Mouse (Mus musculus) kidney, adult 8-10 months (tissue): Measurements from ENCODE around the gene Mrpl52.

Experiments used
- DNase-seq, 2 experiments: peaks; one replicate each; pipeline ENCODE4 v3.0.0; 2022

The Mrpl52 gene

DNA sequence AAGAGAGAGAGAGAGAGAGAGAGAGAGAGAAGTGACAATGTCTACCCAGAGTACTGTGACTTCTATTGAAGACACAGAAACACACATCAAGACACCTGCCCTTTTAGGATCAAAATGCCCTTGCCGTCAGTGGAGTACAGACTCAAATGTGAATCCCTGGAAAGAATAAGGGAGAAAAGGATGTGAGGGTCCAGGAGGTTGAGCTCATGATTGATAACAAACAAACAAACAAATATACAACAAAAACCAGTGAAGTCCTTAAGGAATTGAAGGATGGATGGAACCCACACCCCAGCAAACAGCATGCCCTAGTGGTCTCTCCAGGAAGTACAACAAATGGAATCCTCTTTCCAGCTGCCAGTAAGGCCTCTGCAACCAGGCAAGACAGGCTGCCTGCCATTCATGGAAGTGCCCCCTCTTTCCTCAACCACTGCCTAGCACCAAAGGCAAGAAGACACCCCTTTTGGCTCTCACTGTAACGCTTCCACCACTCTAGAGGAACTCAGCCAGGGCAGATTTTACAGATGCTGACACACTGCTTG, 14.0 kb upstream of the Mrpl52 start:
- DNase-seq = peak; percentile 64 to 69

DNA sequence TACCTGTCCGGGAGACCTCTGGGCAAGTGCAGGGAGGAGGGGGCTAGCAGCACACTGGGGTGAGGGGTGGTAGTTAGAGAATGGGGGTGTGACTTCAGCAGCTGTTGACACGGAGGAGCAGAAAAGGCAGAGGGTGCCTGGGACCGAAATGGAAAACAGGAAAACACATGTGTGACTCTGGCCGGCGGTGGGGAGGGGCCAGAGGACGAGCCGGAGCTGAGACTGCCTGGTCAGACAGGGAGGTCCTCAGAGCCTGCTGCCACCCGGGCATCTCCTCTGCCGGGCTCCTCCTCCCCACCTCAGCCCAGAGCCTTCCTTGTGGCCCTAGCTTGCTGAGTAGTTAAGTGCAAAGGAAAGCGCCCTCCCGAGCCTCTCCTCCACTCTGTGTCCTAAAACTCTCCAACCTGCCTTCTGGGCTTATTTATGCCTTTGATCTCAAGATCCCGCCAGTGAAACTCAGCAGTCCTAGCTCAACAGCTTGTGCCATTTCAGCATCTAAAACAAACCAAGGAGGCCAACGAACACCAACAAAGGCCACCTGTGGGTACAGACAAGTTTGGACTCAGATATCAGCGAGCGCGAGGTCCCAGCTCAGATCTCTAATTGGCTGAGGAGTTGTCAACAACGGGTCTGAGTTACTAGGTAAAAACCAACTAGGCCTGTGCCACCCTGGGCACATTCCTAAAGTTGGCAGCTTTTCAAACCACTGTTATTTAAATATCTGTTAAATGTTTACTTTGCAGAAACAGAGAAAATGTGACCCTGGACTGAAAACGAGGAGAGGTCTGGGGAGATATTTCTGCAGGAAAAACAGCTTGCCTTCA, 12.6 kb upstream of the Mrpl52 start:
- DNase-seq = peak; percentile 69 to 78

DNA sequence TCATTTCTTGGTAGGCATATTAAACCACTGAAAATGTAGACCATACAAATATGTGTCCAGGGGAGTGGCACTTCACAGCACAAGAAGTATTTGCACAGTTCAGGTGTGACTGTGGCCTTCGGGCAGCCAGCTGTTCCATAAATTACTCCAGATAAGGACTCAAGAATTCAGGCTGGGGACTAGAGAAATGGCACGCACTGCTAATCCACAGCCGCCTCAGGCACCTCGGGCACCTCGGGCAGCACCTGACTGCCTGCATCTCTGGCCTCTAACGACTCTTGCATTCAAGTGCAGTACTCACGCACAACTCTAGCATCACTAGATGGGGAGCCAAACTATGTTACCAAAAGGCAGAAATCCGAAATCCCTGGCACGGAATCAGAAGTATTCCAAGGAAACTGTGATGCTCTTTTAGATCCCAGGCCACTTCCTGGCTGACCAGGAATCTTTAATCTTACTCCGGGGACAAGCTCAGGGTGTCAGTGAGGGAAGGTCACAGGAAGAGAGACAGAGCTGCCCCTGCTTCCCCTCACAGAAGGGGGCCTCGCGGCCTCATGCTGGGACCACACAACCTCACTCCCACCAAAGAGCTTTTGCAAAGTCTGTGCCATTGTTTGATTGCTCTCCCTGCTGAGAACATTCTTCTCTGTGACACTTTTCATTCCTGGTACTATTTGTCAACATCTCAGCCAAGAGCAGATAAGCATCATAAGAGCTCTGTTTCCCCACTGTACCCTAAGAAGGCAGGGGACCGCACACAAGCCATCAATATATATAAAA, 11.3 kb upstream of the Mrpl52 start:
- no peak for DNase-seq

DNA sequence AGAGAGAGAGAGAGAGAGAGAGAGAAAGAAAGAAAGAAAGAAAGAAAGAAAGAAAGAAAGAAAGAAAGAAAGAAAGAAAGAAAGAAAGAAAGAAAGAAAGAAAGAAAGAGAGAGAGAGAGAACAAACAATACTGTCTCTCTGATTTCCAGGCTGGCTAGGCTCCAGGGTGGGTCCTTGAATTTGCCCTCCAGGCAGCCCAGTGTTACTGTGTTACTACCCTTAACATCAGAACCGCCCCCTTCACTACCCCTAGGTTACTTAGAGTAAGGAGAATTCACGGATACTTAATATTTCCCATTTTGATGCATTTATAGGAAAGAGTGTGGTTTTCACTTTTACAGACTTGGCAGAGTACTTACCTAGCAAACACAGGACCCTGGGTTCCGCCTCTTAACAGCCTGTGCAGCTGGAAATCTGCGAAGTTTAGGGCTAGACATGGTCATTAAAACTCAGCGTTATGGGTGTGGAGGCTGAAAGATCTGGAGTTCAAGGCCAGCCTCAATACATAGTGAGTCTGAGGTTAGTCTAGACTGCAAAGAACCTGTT, 10.4 kb upstream of the Mrpl52 start:
- no peak for DNase-seq

DNA sequence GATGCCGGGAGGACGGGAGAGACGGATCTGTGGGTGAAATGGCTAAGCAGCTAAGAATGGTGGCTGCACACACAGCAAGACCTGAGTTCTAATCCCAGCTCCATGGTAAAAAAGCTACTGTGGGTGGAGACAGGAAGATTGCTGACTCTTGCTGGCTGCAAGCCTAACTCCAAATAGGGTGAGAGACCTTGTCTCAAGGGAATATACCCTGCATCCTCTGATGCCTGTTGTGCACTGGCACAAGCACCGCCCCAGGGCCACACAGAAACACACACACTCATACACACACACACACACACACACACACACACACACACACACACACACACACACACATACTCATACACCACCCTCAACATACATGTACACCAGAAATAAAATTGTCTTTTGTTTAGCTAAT, 9.9 kb upstream of the Mrpl52 start:
- DNase-seq = no peak

DNA sequence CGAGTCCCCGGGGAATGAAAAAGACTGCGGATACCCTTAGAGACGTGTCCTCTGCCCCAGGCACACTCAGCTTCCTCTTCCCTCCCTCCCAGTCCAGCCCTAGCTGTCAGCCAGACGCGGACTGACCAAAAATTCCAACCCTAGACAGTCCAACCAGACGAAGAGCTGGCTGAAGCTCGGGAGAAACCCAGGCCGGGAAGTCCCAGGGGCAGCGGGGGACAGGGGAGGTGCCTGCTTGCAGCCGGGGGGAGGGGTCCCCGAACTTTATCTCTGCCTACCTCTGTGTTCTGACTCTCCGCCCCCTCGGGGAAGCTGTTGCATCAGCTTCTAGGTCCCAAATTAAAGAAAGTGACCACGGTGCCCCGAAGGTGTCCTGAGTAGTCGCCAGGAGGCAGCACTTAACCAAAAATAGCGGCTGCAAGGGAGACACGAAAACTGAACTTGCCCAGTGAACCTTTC, 9.1 kb upstream of the Mrpl52 start, which contains the start of gene Slc7a7:
Gene Slc7a7, minus strand, starts transcription at position 158 of the 459 bp plus-strand sequence.
- DNase-seq = no peak

DNA sequence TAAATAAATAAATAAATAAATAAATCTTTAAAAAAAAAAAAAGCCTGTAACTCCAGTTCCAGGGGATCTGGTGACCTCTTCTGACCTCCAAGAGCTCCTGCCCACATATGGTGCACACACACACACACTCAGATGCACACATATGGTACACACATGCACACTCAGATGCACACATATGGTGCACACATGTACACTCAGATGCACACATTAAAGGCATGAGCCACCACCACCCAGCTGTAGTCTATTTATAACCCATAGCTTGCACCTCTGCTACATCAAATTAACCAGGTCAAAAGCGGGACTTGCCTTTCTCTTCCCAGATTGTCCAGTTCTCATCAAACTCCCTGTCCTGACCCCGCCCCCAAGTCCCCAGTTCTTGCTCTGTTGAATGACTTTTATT, 5.7 kb upstream of the Mrpl52 start:
- DNase-seq = no peak

DNA sequence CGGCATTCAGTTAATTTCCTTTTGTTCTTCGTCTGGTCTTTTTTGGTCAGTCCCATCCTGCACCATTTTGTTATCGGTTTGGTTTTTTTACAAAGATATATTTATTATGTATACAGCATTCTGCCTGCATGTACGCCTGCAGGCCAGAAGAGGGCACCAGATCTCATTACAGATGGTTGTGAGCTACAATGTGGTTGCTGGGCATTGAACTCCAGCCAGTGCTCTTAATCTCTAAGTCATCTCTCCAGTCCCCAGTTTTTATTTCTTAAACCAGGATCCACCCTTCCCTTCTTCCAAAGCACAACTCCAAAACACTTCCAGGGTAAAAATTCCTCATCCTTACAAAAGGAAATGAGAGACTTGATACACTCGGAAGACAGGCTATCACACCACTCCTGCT, 3.3 kb upstream of the Mrpl52 start:
- DNase-seq = no peak

DNA sequence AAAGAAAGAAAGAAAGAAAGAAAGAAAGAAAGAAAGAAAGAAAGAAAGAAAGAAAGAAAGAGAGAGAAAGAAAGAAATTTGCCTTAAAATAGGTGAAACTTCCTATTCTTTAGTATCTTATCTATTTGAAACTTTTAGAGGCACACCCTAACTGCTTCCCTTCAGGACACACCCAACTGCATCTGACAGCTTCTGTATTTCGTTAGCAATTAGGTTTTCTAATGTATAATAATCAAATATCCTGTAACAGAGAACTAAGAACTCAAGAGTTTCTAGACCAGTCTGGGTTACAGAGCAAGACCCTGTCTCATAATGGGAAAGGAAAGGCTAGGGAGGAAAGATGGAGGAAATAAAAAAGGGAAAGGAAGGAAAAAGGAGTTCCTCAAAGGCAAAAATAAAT, 2.1 kb upstream of the Mrpl52 start:
- DNase-seq = no peak

DNA sequence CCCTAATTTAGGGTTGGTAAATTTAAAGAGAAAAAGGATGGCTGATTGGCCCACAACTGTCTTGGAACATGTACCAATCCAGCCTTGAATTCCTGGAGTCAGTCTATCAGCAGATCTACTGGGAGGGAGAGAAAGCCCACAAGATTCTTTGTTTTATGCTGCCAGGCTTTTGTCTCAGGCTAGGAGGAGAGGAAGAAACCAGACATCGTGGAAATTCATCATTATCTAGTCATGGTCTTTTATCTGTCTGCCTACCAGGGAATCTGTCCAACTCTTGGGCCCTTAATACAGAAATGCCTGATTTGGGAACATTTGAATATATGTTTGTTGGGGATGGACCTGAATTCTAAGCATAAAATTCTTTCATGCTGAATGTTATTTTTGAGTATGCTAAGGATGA, 1.2 kb upstream of the Mrpl52 start:
- DNase-seq = no peak

DNA sequence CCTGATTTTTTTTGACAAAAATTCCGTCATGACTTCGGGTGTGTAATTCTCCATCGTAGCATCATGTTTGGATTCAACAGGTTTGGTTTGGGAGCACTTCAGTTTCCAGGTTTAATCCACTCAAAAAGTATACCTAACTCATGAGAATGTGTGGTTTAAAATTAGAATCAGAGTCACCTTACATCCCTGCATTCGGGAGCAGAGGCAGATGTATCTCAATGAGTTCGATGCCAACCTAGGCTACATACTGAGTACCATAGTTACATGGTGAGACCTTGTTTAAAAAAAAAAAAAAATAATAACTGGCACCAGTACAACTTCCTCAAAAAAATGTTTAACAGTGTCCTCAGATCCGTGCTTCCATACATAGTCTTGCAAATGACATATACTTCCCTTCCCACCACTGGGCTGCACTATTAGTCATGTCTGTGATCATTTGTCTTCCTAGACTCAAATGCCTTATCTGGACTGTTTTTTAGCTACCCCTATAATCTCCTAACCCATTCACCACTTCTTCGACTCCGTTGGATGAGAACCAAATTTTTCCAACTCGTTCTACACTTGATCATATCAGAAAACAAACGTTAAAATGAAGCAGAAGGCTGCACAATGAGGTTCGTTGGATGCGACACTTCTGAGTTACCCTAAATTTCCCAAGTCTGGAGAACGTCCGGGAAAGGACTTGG, 563 bp upstream of the Mrpl52 start:
- DNase-seq = no peak

DNA sequence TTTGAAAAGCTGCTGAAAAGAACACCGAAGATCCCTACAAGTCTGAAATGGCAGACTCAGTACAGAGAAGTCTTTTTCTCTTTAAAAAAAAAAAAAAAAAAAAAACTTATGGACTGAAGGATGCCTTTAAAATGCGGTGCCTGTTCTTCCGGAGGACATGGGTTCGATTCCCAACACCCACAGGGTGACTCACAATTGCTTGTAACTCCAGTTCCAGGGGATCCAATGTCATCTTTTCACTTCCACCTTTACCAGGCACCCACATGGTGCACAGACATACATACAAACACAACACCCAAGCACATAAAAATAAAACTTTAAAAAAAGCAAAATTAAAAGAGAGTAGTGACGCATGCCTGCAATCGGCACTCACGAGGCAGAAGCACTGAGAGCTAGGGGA, 987 bp downstream of the Mrpl52 start:
- no peak for DNase-seq

DNA sequence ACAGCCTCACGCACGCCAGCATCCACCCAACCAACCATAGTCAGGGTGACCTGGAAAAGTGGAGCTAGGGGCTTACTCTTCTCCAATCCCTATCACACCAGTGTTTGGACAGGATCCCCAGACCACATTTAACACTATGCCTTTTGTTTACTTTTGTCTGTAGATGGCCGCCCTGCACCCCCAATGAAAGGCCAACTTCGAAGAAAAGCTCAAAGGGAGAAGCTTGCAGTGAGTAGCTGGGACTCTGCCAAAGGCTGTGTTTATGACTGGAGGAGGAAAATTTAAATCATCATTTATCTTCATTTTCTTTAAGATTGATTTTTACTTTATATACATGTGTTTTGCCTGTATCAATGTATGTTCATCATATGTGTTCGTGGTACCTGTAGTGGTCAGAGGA, 1.7 kb downstream of the Mrpl52 start:
- DNase-seq = no peak

DNA sequence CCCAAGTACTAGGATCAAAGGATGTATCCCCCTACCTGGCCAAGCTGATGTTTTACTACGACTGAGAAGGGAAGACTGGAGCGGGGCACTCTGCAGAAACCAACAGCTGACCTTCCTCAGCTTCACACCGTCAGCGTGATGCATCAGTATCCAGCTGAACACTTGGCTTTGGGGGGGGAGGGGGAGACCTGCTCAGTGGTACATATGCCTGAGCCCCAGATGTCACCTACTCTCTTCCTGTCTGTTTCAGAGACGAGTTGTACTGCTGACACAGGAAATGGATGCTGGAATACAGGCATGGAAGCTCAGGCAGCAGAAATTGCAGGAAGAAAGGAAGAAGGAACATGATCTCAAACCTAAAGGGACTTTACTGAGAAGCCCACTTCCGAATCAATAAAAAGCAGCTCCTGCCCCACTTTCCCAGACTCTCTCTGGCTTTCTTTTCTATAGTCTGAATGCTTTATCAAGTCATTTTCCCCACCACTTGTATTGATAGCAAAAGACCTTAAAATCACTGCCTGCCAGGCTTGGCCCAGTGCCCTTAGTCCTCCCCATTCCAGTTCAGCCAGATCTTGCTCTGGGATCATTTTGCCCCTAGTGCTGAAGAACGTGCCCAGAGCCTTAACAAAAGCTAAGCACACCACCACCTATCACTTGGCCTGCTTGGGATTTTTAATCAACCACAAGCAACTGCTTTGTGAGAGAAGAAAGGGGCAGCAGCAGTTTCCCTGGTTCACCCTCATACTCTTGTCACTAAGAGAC, 2.8 kb downstream of the Mrpl52 start:
- DNase-seq = no peak

DNA sequence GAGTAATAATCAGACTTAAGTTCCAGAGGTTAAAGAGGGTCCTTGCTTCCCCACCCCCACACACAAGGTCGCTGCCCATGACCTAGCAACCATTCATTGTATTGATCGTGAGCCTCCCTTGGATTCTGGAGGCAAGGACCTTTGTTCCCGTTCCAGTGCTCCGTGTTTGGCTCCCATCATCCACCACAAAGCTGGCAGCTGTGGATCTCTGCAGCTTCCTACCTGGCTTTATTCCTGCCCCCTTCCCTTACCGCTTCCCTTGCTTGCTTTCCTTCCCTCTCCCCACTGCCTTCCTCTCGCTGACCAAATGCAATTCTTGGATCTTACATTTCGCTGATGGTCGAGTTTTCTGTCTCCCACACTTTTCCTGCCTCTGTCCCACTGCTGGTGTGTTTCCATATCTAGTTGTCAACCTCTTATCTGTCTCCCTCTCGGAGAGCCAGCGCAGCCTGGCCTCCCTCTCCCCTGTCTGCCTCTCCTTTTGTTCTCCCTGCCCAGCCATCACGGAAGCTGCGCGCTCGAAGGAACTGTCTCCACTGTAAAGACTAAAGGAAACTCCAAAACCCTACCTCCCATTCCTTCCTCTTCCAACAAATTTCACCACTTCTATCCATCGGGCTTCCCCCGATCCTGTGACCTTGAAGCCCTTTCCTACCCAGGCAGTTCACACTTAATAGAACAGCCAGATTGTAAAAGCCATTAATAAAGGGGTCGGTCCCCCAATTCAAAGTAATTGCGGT, 3.9 kb downstream of the Mrpl52 start:
- DNase-seq = no peak

DNA sequence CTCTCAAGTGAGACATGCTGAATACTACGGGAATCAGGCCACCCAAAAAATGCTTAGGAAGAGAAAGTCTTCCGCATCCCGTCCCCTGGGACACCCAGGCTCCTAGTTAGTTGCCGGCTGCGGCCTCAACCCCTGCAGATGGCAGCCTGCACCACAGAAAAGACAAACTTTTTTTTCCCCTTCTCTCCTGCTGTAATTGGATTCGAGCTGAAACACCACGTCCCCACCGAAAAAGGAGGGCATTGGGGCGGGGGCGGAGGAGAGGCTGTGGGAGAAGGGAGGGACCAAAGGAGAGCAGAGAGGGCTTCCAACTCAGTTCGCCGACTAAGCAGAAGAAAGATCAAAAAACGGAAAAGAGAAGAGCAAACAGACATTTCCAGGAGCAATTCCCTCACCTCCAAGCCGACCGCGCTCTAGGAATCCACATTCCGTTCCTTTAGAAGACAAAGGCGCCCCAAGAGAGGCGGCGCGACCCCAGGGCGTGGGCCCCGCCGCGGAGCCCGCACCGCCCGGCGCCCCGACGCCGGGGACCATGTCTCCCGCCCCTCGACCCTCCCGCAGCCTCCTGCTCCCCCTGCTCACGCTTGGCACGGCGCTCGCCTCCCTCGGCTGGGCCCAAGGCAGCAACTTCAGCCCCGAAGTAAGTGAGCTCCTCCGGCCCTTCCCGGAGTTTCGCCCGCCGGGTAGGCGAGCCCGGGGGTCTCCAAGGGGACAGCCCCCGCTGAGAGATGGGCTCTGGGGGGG, 4.8 kb downstream of the Mrpl52 start, which contains the start of gene Mmp14:
Gene Mmp14, plus strand, starts transcription at position 279 of the 744 bp plus-strand sequence.
- DNase-seq = no peak

DNA sequence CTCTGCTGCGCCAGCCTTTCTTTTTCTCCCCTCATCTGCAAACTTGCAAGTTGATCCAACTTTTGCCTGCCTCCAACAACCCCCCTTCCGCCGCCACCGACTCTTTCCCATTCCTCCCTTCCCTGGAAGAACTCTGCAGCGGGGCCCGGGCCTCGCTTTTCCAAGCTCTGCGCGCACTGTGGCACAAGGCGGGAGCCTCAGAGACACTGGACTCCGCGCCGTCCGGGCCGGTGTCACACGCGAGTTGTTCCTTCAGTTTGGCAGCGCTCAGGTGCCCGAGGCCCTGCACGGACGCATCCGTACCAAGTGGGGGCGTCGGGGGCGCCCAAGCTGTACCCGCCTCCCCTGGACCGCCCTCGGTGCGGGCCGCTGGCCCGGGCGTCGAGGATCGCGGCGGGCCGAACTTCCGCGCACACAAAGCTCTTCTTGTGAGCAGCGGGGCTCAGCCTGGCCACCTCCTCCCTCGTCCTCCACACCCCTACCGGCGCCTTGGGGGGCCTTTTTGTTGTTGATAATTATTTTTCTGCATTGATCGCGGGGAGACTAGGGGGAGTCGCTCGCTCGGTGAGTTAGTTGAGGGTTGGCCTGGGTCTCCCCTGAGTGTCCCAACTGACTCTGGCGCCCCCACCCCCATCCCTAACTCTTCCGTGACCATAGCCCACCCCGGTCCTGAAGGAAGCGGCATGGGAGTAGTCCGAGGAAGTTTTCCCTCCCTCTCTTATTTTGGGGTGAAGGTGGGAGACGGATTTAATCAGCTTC, 5.5 kb downstream of the Mrpl52 start:
- no peak for DNase-seq

DNA sequence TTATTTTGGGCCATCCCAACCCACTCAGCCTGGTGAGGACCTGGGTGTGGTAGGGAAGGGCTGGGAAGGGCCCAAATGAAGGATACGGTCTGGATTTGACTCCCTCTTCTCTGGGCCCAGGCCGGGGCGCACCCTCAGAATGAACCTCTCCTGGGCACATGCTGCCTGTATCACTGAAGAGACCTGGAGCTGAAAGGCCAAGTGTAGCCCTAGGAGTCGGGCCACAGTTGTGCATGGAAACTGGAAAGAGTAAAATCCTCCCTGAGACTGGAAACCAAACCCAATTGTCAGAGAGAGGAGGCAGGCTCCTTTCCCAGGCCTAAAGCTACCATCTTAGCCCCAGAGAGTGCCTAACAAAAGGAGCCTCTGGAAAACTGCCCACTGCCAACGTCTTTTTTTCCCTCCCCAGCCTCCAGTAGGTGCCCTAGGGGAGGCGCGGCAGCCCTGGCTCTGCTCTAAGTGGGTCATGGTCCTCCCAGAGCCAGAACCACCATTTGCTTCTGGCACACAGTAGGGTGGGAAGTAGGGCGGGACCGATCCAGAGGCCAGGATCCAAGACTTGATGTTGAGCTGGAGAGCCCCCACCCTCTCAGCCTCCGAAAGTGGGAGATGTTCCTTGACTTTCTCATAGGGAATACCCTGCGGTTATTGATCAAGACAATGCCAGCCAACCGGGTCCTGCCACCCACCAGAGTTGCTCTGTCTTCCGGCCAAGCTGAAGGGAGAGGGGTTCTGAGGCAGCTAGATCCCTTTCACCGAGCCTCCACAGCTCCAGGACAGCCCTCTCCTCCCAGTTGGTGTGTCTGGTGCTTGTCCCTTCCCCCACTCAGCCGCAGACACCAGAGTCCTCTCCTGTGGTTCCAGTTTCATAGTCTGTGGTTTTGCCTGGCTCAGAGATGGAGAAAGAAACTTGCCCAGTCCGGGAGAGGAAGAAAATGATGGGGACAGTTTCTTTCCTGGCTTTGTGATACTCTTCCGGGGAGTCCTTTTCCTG, 6.4 kb downstream of the Mrpl52 start:
- DNase-seq = no peak
